Mouse (Mus musculus): ENCODE data around the gene Bpifa3. TPM values are rescaled to one million over a fixed set of nuclear protein-coding genes. Genes with fewer than 3 reads are reported as not detected.

Gene Bpifa3
- not detected in 2 replicates for polyA plus RNA-seq (2012; rRNA removed; ENCODE audit: low replicate concordance)

DNA sequence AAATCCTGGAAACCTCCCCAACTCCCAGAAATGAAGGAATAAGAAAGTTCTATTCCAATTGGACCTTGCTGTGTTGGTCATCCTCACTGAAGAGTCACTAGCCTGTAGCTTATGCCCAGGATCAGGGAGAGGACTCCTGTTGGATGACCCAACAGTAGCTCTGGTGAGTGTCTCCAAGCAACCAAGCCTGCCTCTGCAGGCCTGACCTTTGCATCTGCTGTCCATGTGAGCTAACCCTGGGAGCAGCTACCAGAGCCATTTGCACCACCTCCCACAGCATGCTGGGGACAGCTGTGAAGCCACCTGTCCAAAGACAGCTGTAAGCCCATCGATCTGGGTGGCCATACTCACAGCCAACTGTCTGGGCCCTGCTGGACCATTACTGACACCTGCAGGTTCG is at the start of gene Bpifa3:
Bpifa3 (plus strand) TSS at position 217 of the 400 bp plus-strand sequence.

DNA sequence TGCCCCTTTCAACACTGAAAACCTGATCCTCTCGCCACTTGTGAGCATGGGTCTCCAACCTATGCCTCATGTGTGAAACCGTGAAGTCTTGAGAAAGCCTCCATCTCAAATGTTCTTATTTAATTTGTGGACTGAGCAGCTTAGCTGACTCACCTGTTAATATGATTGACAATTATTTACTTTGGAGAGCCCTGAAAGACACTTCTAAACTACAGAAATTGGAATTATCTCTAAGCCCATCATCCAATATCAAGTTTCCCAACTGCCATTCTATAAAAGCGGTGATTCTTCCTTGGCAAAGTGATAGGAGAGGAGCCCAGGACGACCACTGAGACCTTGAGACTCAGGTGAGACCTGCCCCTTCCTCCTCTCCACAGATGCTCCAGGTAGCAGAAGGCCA is 12.4 kb downstream of the Bpifa3 start, which contains the start of gene Bpifa1:
Bpifa1 (plus strand) TSS at position 301 of the 400 bp plus-strand sequence.

DNA sequence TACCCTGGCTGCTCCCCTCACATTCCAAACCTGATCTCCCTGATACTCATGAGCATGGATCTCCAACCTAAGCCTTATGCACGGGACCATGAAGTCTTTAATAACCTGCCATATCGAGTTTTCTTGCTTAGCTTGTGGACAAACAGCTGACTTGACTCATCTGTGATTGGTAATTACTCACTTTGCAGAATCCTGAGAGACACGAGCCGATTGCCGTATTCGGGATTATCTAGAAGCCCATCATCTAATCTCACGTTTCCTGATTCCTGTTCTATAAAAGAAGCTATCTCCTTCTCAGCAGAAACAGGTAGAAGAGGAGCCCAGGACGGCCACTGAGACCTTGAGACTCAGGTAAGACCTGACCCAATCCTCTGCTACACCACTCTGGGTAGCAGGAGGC is 32.2 kb downstream of the Bpifa3 start, which contains the start of gene Bpifa5:
Bpifa5 (plus strand) TSS at position 301 of the 400 bp plus-strand sequence.

Other genes with a start within 250 kb of the Bpifa3 start
- 0.09 and 2.1 TPM in 2 replicates for gene Bpifb6, start 229.9 kb upstream of the Bpifa3 start, polyA plus RNA-seq (2012; rRNA removed; ENCODE audit: low replicate concordance)
- gene Bpifb3, start 212.1 kb upstream of the Bpifa3 start, polyA plus RNA-seq (2012; rRNA removed; ENCODE audit: low replicate concordance), result 0.06 TPM in 1 of 2 replicates, not detected in the other
- not detected in 2 replicates for gene Bpifb4, start 192.1 kb upstream of the Bpifa3 start, polyA plus RNA-seq (2012; rRNA removed; ENCODE audit: low replicate concordance)
- not detected in 2 replicates for gene Bpifa6, start 155.4 kb upstream of the Bpifa3 start, polyA plus RNA-seq (2012; rRNA removed; ENCODE audit: low replicate concordance)
- not detected in 2 replicates for gene Bpifa2, start 122.1 kb upstream of the Bpifa3 start, polyA plus RNA-seq (2012; rRNA removed; ENCODE audit: low replicate concordance)
- gene Bpifa1, start 12.5 kb downstream of the Bpifa3 start, polyA plus RNA-seq (2012; rRNA removed; ENCODE audit: low replicate concordance), result 0.10 TPM in 1 of 2 replicates, not detected in the other
- not detected in 2 replicates for gene Bpifa5, start 32.3 kb downstream of the Bpifa3 start, polyA plus RNA-seq (2012; rRNA removed; ENCODE audit: low replicate concordance)
- gene Bpifb1, start 60.5 kb downstream of the Bpifa3 start, polyA plus RNA-seq (2012; rRNA removed; ENCODE audit: low replicate concordance), result 0.09 and 0.54 TPM in 2 replicates
- gene Bpifb5, start 93.4 kb downstream of the Bpifa3 start, polyA plus RNA-seq (2012; rRNA removed; ENCODE audit: low replicate concordance), result 0.13 and 18.8 TPM in 2 replicates
- not detected in 2 replicates for gene Bpifb9a, start 127.5 kb downstream of the Bpifa3 start, polyA plus RNA-seq (2012; rRNA removed; ENCODE audit: low replicate concordance)
- gene Bpifb9b, start 176.9 kb downstream of the Bpifa3 start, polyA plus RNA-seq (2012; rRNA removed; ENCODE audit: low replicate concordance), result not detected in 2 replicates
- gene Cdk5rap1, start 242.7 kb downstream of the Bpifa3 start, polyA plus RNA-seq (2012; rRNA removed; ENCODE audit: low replicate concordance), result 11.2 and 12.8 TPM in 2 replicates

All from subcutaneous adipose tissue, adult 2 months (tissue).